Mouse (Mus musculus) hindbrain, embryonic 11.5 days (tissue): ENCODE measurements around the gene 1700049E17Rik1. TPM values are rescaled to one million over a fixed set of nuclear protein-coding genes. Genes with fewer than 3 reads are reported as not detected.
"Not testable (repeated sequence)": the region's sequence is repeated elsewhere in the genome, so short reads cannot be mapped to it uniquely, and the experiment has no call there.

Source experiments
- ATAC-seq: fragments of 200-750 bp; cut with Nextera tagmentation; 2 replicates; pipeline ENCODE4 v1.8.0; 2017; ENCODE audit warnings: mild to moderate bottlenecking, moderate TSS enrichment, moderate library complexity; ENCODE audit not compliant: low FRiP score
- DNase-seq: peaks from one replicate; pipeline ENCODE4 v3.0.0-alpha.2; 2015; ENCODE audit warnings: low spot score
- H3K27ac ChIP-seq: fragments of 300-500 bp; sonication (generic); 2 replicates; pipeline ENCODE4 v1.5.1; 2014; ENCODE audit warnings: mild to moderate bottlenecking, low read depth, low read length
- H3K27me3 ChIP-seq: fragments of 300-500 bp; sonication (generic); 2 replicates; pipeline ENCODE4 v1.6.1; 2014; ENCODE audit warnings: mild to moderate bottlenecking, low read length, moderate library complexity, mixed read lengths; ENCODE audit not compliant: control insufficient read depth, insufficient read depth
- H3K36me3 ChIP-seq: fragments of 300-500 bp; sonication (generic); 2 replicates; pipeline ENCODE4 v1.6.1; 2014; ENCODE audit warnings: mild to moderate bottlenecking, low read length, moderate library complexity, mixed read lengths; ENCODE audit not compliant: control insufficient read depth, insufficient read depth
- H3K4me1 ChIP-seq: fragments of 300-500 bp; sonication (generic); replicated peaks from 2 replicates; pipeline ENCODE4 v1.6.1; 2014; ENCODE audit warnings: low read length, mixed read lengths; ENCODE audit not compliant: control insufficient read depth, insufficient read depth
- H3K4me2 ChIP-seq: fragments of 300-500 bp; sonication (generic); replicated peaks from 2 replicates; pipeline ENCODE4 v1.6.1; 2014; ENCODE audit warnings: mild to moderate bottlenecking, low read depth, low read length
- H3K4me3 ChIP-seq: fragments of 300-500 bp; sonication (generic); 2 replicates; pipeline ENCODE4 v1.5.1; 2014; ENCODE audit warnings: low read depth, low read length
- H3K9ac ChIP-seq: fragments of 300-500 bp; sonication (generic); 2 replicates; pipeline ENCODE4 v1.6.1; 2014; ENCODE audit warnings: low read depth, low read length
- H3K9me3 ChIP-seq: fragments of 300-500 bp; sonication (generic); 2 replicates; pipeline ENCODE4 v1.6.1; 2016; ENCODE audit warnings: low read length; ENCODE audit not compliant: control insufficient read depth
- WGBS: fragments of 180-500 bp; shearing (Covaris S2); extraction: QIAGEN DNeasy Blood & Tissue Kit; methylation state at CpG from one replicate; pipeline ENCODE4 v1.1.7; 2014; 5-methylcytosine and 5-hydroxymethylcytosine counted together
- polyA plus RNA-seq: library from polyadenylated mRNA; unstranded; fragments of >200 nt; fragmentation: Nextera tagmentation; extraction: Ambion mirVana; gene quantifications from 2 replicates; pipeline ENCODE4 v1.2.1, GENCODE M21; 2014

Gene 1700049E17Rik1
- polyA plus RNA-seq: not detected in 2 replicates

DNA sequence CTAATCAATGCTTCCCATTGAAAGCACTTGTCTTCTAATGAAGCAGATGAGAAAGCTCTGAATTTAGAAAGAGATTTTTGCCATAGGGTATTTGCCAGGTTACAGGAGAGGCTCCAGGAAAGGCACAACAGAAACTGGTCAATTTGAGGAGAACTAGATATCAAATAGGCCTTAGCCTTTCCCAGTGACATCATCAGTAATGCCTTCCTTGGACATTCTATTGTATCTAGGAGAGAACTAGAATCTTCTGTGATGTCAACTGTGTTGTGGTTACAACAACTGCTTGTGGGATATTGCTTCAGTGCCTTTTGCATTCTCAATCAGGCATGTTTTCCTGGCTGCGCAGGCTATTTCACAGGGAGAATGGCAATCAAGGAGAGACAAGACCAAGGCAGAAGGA is at the start of gene 1700049E17Rik1:
Gene 1700049E17Rik1 (plus strand): TSS at position 301 of the 400 bp plus-strand sequence.
- H3K9me3 ChIP-seq, H3K4me1 ChIP-seq, H3K4me3 ChIP-seq, H3K27ac ChIP-seq, DNase-seq, ATAC-seq, H3K9ac ChIP-seq, H3K36me3 ChIP-seq, H3K4me2 ChIP-seq, H3K27me3 ChIP-seq: not testable (repeated sequence)
- no CpG with 5 or more reads among the region's 1 CpGs for WGBS

DNA sequence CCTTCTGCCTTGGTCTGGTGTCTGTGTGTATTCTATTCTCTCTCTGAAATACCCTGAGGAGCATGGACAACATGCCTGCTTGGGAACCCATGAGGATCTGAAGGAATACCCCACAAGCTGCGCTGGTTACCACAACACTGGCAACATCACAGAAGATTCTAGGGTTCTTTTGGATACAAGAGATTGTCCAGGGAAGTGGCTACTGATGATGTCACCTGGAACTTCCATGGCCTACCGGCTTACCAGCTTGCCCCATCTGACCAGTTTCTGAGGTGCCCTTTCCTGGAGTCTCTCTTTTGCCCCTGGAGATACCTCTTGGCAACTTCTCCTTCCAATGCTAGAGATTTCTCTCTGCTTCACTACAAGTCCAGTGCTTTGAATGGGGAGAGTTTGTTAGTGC is 17.6 kb upstream of the 1700049E17Rik1 start, which contains the start of gene Gm7980:
Gene Gm7980 (minus strand): TSS at position 101 of the 400 bp plus-strand sequence.
- ATAC-seq: not testable (repeated sequence)

GRCm38 (mm10) chr14:41943695-41944094 is 18.9 kb downstream of the 1700049E17Rik1 start, which contains the start of gene 1700024B05Rik:
1700024B05Rik (plus strand) TSS chr14:41943995.
- not testable (repeated sequence) for ATAC-seq, DNase-seq
- 64% methylated on average over 1 of the region's 2 CpGs for WGBS

More for the DNA sequence above, 17.6 kb upstream of the 1700049E17Rik1 start, which contains the start of gene Gm7980:
- H3K4me2 ChIP-seq, H3K4me1 ChIP-seq, H3K9me3 ChIP-seq, H3K27ac ChIP-seq, H3K4me3 ChIP-seq, H3K9ac ChIP-seq, H3K27me3 ChIP-seq, DNase-seq, H3K36me3 ChIP-seq: not testable (repeated sequence)
- WGBS: no CpG with 5 or more reads among the region's 2 CpGs

GRCm38 (mm10) chr14:41964095-41964494 is 39.3 kb downstream of the 1700049E17Rik1 start:
- not testable (repeated sequence) for DNase-seq, H3K9me3 ChIP-seq, H3K4me3 ChIP-seq, H3K27me3 ChIP-seq, H3K9ac ChIP-seq, H3K36me3 ChIP-seq, H3K4me1 ChIP-seq, H3K4me2 ChIP-seq, H3K27ac ChIP-seq, ATAC-seq
- WGBS: 68% methylated on average over 4 of the region's 4 CpGs

More at GRCm38 (mm10) chr14:41943695-41944094, 18.9 kb downstream of the 1700049E17Rik1 start, which contains the start of gene 1700024B05Rik:
- H3K9ac ChIP-seq, H3K9me3 ChIP-seq, H3K36me3 ChIP-seq, H3K4me1 ChIP-seq, H3K4me3 ChIP-seq, H3K27ac ChIP-seq, H3K27me3 ChIP-seq, H3K4me2 ChIP-seq: not testable (repeated sequence)

DNA sequence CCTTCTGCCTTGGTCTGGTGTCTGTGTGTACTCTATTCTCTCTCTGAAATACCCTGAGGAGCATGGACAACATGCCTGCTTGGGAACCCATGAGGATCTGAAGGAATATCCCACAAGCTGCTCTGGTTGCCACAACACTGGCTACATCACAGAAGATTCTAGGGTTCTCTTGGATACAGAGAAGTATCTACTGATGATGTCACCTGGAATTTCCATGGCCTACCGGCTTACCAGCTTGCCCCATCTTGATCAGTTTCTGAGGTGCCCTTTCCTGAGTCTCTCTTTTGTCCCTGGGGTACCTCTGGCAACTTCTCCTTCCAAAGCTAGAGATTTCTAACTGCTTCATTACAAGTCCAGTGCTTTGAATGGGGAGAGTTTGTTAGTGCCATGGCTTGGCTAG is 43.1 kb downstream of the 1700049E17Rik1 start, which contains the start of gene Gm6401:
Gene Gm6401 (minus strand): TSS at position 101 of the 400 bp plus-strand sequence.
- H3K4me3 ChIP-seq, H3K4me1 ChIP-seq, H3K9me3 ChIP-seq, H3K9ac ChIP-seq, DNase-seq, ATAC-seq, H3K36me3 ChIP-seq, H3K27ac ChIP-seq, H3K4me2 ChIP-seq, H3K27me3 ChIP-seq: not testable (repeated sequence)
- 71% methylated on average over 1 of the region's 1 CpGs for WGBS

- DNase-seq, H3K9ac ChIP-seq, H3K36me3 ChIP-seq, H3K4me1 ChIP-seq, ATAC-seq, H3K4me3 ChIP-seq, H3K27me3 ChIP-seq, H3K4me2 ChIP-seq, H3K27ac ChIP-seq, H3K9me3 ChIP-seq: not testable (repeated sequence)
- 75% methylated on average over 3 of the region's 3 CpGs for WGBS
These were observed 43.8 kb downstream of the 1700049E17Rik1 start for GRCm38 (mm10) chr14:41968596-41968995.

Other genes with a start within 250 kb of the 1700049E17Rik1 start
- not detected in 2 replicates for gene Gm8068, start 223.1 kb upstream of the 1700049E17Rik1 start, polyA plus RNA-seq
- gene Gm7929, start 174.3 kb upstream of the 1700049E17Rik1 start, polyA plus RNA-seq: not detected in 2 replicates
- gene Gm47189, start 152.5 kb upstream of the 1700049E17Rik1 start, polyA plus RNA-seq: not detected in 2 replicates
- gene Gm7980, start 17.7 kb upstream of the 1700049E17Rik1 start, polyA plus RNA-seq: not detected in 2 replicates
- not detected in 2 replicates for gene 1700024B05Rik, start 19.0 kb downstream of the 1700049E17Rik1 start, polyA plus RNA-seq
- gene Gm6401, start 43.0 kb downstream of the 1700049E17Rik1 start, polyA plus RNA-seq: not detected in 2 replicates
- gene Gm3543, start 58.4 kb downstream of the 1700049E17Rik1 start, polyA plus RNA-seq: not detected in 2 replicates
- not detected in 2 replicates for gene Gm7951, start 192.4 kb downstream of the 1700049E17Rik1 start, polyA plus RNA-seq
- not detected in 2 replicates for gene Gm17027, start 237.7 kb downstream of the 1700049E17Rik1 start, polyA plus RNA-seq